Comparison of ENCODE assay signal across 8 mouse cellular contexts in the genomic region with DNA sequence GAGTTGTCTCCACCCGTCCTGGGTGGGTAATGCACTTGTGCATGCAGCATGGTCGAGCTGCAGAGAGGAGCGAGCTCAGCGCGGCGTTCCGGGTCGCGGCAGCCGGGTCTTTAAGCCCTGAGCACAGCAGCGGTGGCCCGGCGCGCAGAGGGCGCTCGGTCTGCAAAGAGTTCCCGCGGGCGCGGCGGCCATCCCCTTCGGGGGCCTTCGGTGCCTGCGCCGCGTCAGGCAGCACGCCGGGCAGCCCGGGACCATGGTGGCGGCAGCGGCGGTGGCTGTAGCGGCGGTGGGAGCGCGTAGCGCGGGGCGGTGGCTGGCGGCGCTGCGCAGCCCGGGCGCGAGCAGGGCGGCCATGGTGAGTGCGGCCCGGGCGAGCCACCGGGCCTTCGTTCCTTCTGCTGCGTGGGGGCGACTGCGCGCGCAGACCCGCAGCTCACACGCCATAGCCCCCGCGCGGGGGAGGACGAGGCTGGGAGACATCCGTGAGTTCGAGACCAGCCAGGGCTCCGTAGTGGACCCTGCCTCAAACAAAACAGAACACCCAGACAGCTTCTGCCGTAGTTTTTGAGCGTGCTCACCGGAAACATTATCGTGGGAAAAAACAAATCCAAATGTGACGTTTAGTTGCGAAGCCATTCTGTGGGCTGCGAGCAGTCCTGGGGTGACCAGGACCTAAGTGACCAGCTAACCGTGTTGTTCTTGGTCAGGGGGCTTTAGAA. TPM values are rescaled to one million over a fixed set of nuclear protein-coding genes. Genes with fewer than 3 reads are reported as not detected.
DNase-seq lines count a peak whose midpoint lies in the region; ATAC-seq lines count a peak whose summit lies in the region.

A gene (plus strand): TSS at position 249 of the 719 bp plus-strand sequence.

- no peaks in the 10 kb centered on the region for H3K4me1 ChIP-seq in intestine, embryonic 14.5 days (replicated peaks; ENCODE audit: control insufficient read depth, insufficient read depth, low read length)

- no peaks in the 10 kb centered on the region for H3K9me3 ChIP-seq in intestine, embryonic 14.5 days (ENCODE audit: control insufficient read depth, low read length)

- no peaks in the 10 kb centered on the region for H3K27me3 ChIP-seq in intestine, embryonic 14.5 days (replicated peaks; ENCODE audit: control insufficient read depth, insufficient read depth, low read length)

- intact Hi-C loops in gastrocnemius, postnatal 36 days (cut with DNase I): loop anchor here (5.0 kb wide), 3 partner anchors 35 to 125 kb away; a partner anchor contains a TSS
- intact Hi-C loops in left cerebral cortex, postnatal 10 days (cut with DNase I): loop anchor here (2.0 kb wide), 1 partner anchor 32 kb away; no protein-coding TSS in a partner anchor

- peak within 1 kb of the TSS; percentile 70 for H3K9ac ChIP-seq in intestine, embryonic 14.5 days (ENCODE audit: low read length)

- H3K27ac ChIP-seq in intestine, embryonic 14.5 days (ENCODE audit: low read depth): peak within 1 kb of the TSS; percentile 97

- peak within 1 kb of the TSS; percentile 68 for H3K4me3 ChIP-seq in intestine, embryonic 14.5 days (ENCODE audit: low read depth, low read length)

- DNase-seq in adrenal gland, adult 8-10 months: peak; percentile 80
- DNase-seq in embryo, embryonic 11.5 days (ENCODE audit: low read depth, low spot score): peak; percentile 67
- peak; percentile 82 to 83 for DNase-seq in gastrocnemius, postnatal 36 days
- peak; percentile 92 for DNase-seq in intestine, embryonic 14.5 days (ENCODE audit: low spot score)
- peak; percentile 76 to 93 for DNase-seq in left cerebral cortex, postnatal 10 days (ENCODE audit: extremely low spot score in 1 of 2, low spot score in 2 of 2)
- DNase-seq in right cerebral cortex, postnatal 10 days (ENCODE audit: low spot score in 2 of 2): peak; percentile 89 to 91
- DNase-seq in urinary bladder, postnatal 25 days (ENCODE audit: low spot score): peak; percentile 89

- peak within 1 kb of the TSS; percentile 69 for H3K4me2 ChIP-seq in intestine, embryonic 14.5 days (ENCODE audit: low read length)

- ATAC-seq in intestine, embryonic 14.5 days (replicated peaks; ENCODE audit: low FRiP score, low TSS enrichment, low read depth): peak; percentile 91
- peak; percentile 70 for ATAC-seq in megakaryocyte progenitor cell, adult 5-6 weeks (replicated peaks; ENCODE audit: poor library complexity)

- peaks cover 37% of the 10 kb centered on the region for H3K36me3 ChIP-seq in intestine, embryonic 14.5 days (ENCODE audit: control insufficient read depth, insufficient read depth, low read length)

- under 1% methylated on average over 73 of the region's 73 CpGs for WGBS in intestine, embryonic 14.5 days

RNA-seq across cellular contexts. Expression of the gene that starts here (rescaled TPM):
- total RNA-seq in adrenal gland, adult 8-10 months (2022): 10 to 100 TPM; 69.2 to 80.6 (median 74.7) TPM
- total RNA-seq in gastrocnemius, postnatal 36 days (2021): 10 to 100 TPM; 15.5 to 20.6 TPM
- 60.1 and 64.2 TPM in 2 replicates for polyA plus RNA-seq in intestine, embryonic 14.5 days (2014; fragmentation: Nextera tagmentation; extraction: Ambion mirVana)
- total RNA-seq in left cerebral cortex, postnatal 10 days (2021): 10 to 100 TPM; 26.9 to 32.1 TPM
- 38.6 and 40.9 TPM in 2 replicates for total RNA-seq in megakaryocyte progenitor cell, adult 5-6 weeks (2015)
- 18.4 and 25.6 TPM in 2 replicates for total RNA-seq in megakaryocyte progenitor cell, adult 5-6 weeks (2017)

Comparison
In these comparisons a context has a peak if more than half of its experiments do, and no peak if none do; other contexts are left out.
1. Peak in every context shown above with its lines: DNase-seq, ATAC-seq, H3K4me3 ChIP-seq and H3K27ac ChIP-seq.